Mouse (Mus musculus) kidney, adult 2 months (tissue): ENCODE measurements around the gene Armh3.

Source experiments
- CTCF ChIP-seq: fragments of 200-500 bp; conservative IDR thresholded peaks from 2 replicates; pipeline ENCODE4 v1.5.1; 2011; ENCODE audit warnings: low read depth, mild to moderate bottlenecking, control low read depth, low read length, moderate library complexity, mixed read lengths; ENCODE audit not compliant: insufficient read depth, insufficient read length
- POLR2A ChIP-seq: fragments of 200-500 bp; IDR thresholded peaks from one replicate; pipeline ENCODE4 v1.6.1; 2011; ENCODE audit warnings: low read depth, low read length, control low read depth

GRCm38 (mm10) chr19:45787450-45787849 lies 210.8 kb downstream of the Armh3 start:
- TF ChIP-seq CTCF (no peak), POLR2A (no peak)
